Mouse (Mus musculus) ovary, postnatal 10 days (tissue): ENCODE measurements at regions not wholly inside any gene's neighbourhood (a gene's known extent, or its start where the extent isn't known, plus 50 kb on each side); places are given as distances from the start of the nearest gene placed in this dataset.

Experiments used
- DNase-seq: peaks from one replicate; pipeline ENCODE4 v3.0.0; 2022; ENCODE audit warnings: low spot score

- DNase-seq: no peak
Observed at GRCm38 (mm10) chr14:76245063-76245396, 134.3 kb downstream of the Nufip1 start.

GRCm38 (mm10) chr14:76247664-76248063 lies 137.0 kb downstream of the Nufip1 start:
- no peak for DNase-seq

GRCm38 (mm10) chr14:76253850-76254249 lies 143.2 kb downstream of the Nufip1 start:
- no peak for DNase-seq

GRCm38 (mm10) chr14:76254565-76255501 lies 144.1 kb downstream of the Nufip1 start:
- DNase-seq: no peak

- DNase-seq: no peak
Observed at GRCm38 (mm10) chr14:76255971-76256370, 145.3 kb downstream of the Nufip1 start.

GRCm38 (mm10) chr14:76258626-76259025 lies 147.9 kb downstream of the Nufip1 start:
- DNase-seq: no peak

- no peak for DNase-seq
Observed at GRCm38 (mm10) chr14:76260628-76261293, 150.1 kb downstream of the Nufip1 start.

GRCm38 (mm10) chr14:76263682-76264081 lies 151.1 kb upstream of the Tsc22d1 start:
- no peak for DNase-seq

GRCm38 (mm10) chr14:76265819-76266218 lies 148.9 kb upstream of the Tsc22d1 start:
- no peak for DNase-seq

- DNase-seq: no peak
Observed at GRCm38 (mm10) chr14:76266249-76266648, 148.5 kb upstream of the Tsc22d1 start.

GRCm38 (mm10) chr14:76267091-76267490 lies 147.7 kb upstream of the Tsc22d1 start:
- DNase-seq: no peak

- no peak for DNase-seq
Observed at GRCm38 (mm10) chr14:76271190-76271589, 143.6 kb upstream of the Tsc22d1 start.

GRCm38 (mm10) chr14:76272840-76273239 lies 141.9 kb upstream of the Tsc22d1 start:
- DNase-seq: no peak

- DNase-seq: no peak
Observed at GRCm38 (mm10) chr14:76276655-76277054, 138.1 kb upstream of the Tsc22d1 start.

GRCm38 (mm10) chr14:76278751-76279450 lies 135.9 kb upstream of the Tsc22d1 start:
- DNase-seq: no peak

GRCm38 (mm10) chr14:76279561-76279960 lies 135.2 kb upstream of the Tsc22d1 start:
- DNase-seq: no peak

GRCm38 (mm10) chr14:76281867-76282266 lies 132.9 kb upstream of the Tsc22d1 start:
- no peak for DNase-seq

GRCm38 (mm10) chr14:76287768-76288167 lies 127.0 kb upstream of the Tsc22d1 start:
- no peak for DNase-seq

- DNase-seq: no peak
Observed at GRCm38 (mm10) chr14:76290401-76291018, 124.3 kb upstream of the Tsc22d1 start.

- DNase-seq: no peak
Observed at GRCm38 (mm10) chr14:76292211-76292610, 122.5 kb upstream of the Tsc22d1 start.

- no peak for DNase-seq
Observed at GRCm38 (mm10) chr14:76295411-76296169, 119.2 kb upstream of the Tsc22d1 start.
